Mouse (Mus musculus) 3134 (cell line): Measurements from ENCODE around the gene Ackr1.
"Not testable (repeated sequence)": the region's sequence is repeated elsewhere in the genome, so short reads cannot be mapped to it uniquely, and the experiment has no call there.

ENCODE experiments used
- DNase-seq: peaks from one replicate; pipeline ENCODE4 v3.0.0-alpha.2; 2011; ENCODE audit warnings: low spot score; ENCODE audit not compliant: insufficient read length; ENCODE audit errors: extremely low read depth

Gene Ackr1

GRCm38 (mm10) chr1:173349946-173350345 is 16.4 kb upstream of the Ackr1 start:
- DNase-seq, result no peak

- no peak for DNase-seq
These were observed 15.6 kb upstream of the Ackr1 start for GRCm38 (mm10) chr1:173349192-173349591.

GRCm38 (mm10) chr1:173348527-173348926 is 15.0 kb upstream of the Ackr1 start:
- DNase-seq, result no peak

- DNase-seq, result no peak
These were observed 11.6 kb upstream of the Ackr1 start for GRCm38 (mm10) chr1:173345112-173345511.

- no peak for DNase-seq
These were observed 10.4 kb upstream of the Ackr1 start for GRCm38 (mm10) chr1:173343934-173344333.

- no peak for DNase-seq
These were observed 8.9 kb upstream of the Ackr1 start for GRCm38 (mm10) chr1:173342425-173342824.

GRCm38 (mm10) chr1:173339543-173339942 is 6.0 kb upstream of the Ackr1 start:
- DNase-seq, result no peak

GRCm38 (mm10) chr1:173337008-173337407 is 3.5 kb upstream of the Ackr1 start:
- no peak for DNase-seq

GRCm38 (mm10) chr1:173335903-173336302 is 2.4 kb upstream of the Ackr1 start:
- DNase-seq, result peak; percentile 10

- DNase-seq, result no peak
These were observed 1.1 kb downstream of the Ackr1 start for GRCm38 (mm10) chr1:173332418-173332817.

GRCm38 (mm10) chr1:173329743-173330142 is 3.8 kb downstream of the Ackr1 start:
- DNase-seq, result no peak

- no peak for DNase-seq
These were observed 4.4 kb downstream of the Ackr1 start for GRCm38 (mm10) chr1:173329185-173329584.

GRCm38 (mm10) chr1:173328446-173328845 is 5.1 kb downstream of the Ackr1 start:
- DNase-seq, result no peak

- DNase-seq, result no peak
These were observed 7.0 kb downstream of the Ackr1 start for GRCm38 (mm10) chr1:173326552-173326951.

- no peak for DNase-seq
These were observed 8.2 kb downstream of the Ackr1 start for GRCm38 (mm10) chr1:173325395-173325794.

- no peak for DNase-seq
These were observed 8.6 kb downstream of the Ackr1 start for GRCm38 (mm10) chr1:173324961-173325360.

- no peak for DNase-seq
These were observed 9.5 kb downstream of the Ackr1 start for GRCm38 (mm10) chr1:173323839-173324585.

GRCm38 (mm10) chr1:173322249-173322627 is 11.3 kb downstream of the Ackr1 start:
- no peak for DNase-seq

- no peak for DNase-seq
These were observed 11.8 kb downstream of the Ackr1 start for GRCm38 (mm10) chr1:173321593-173322248.

GRCm38 (mm10) chr1:173317925-173318477 is 15.5 kb downstream of the Ackr1 start:
- DNase-seq, result no peak

GRCm38 (mm10) chr1:173315725-173316124 is 17.8 kb downstream of the Ackr1 start:
- no peak for DNase-seq

GRCm38 (mm10) chr1:173313535-173314050 is 20.0 kb downstream of the Ackr1 start:
- DNase-seq, result not testable (repeated sequence)
